Mouse (Mus musculus) myocyte (in vitro differentiated cells): ENCODE measurements around the gene Myo18a.

ENCODE experiments used
- CEBPB ChIP-seq: IDR thresholded peaks from 2 replicates; pipeline ENCODE4 v1.6.1; 2011; ENCODE audit warnings: mild to moderate bottlenecking, moderate library complexity; ENCODE audit not compliant: poor library complexity, insufficient read depth, severe bottlenecking
- E2F4 ChIP-seq: IDR thresholded peaks from one replicate; pipeline ENCODE4 v1.6.1; 2011; ENCODE audit warnings: mild to moderate bottlenecking, control low read depth, moderate library complexity; ENCODE audit not compliant: insufficient read depth
- MAX ChIP-seq: IDR thresholded peaks from one replicate; pipeline ENCODE4 v1.6.1; 2011; ENCODE audit warnings: low read depth, mild to moderate bottlenecking, control low read depth
- MYOD1 ChIP-seq, 3 experiments: IDR thresholded peaks; one replicate each; pipeline ENCODE4 v1.6.1; 2011; ENCODE audit warnings: control low read depth in 2 of 3, low read depth in 2 of 3, mild to moderate bottlenecking in 2 of 3, moderate library complexity in 1 of 3; ENCODE audit not compliant: insufficient read length in 2 of 3, control insufficient read depth in 1 of 3
- MYOG ChIP-seq, 3 experiments: IDR thresholded peaks; one replicate each; pipeline ENCODE4 v1.6.1; 2011; ENCODE audit warnings: control low read depth in 2 of 3, low read depth in 2 of 3, mild to moderate bottlenecking in 2 of 3; ENCODE audit not compliant: insufficient read length in 2 of 3, control insufficient read depth in 1 of 3, insufficient read depth in 1 of 3
- POLR2A ChIP-seq: IDR thresholded peaks from one replicate; pipeline ENCODE4 v1.6.1; 2011; ENCODE audit warnings: low read depth, mild to moderate bottlenecking, control low read depth, moderate library complexity; ENCODE audit not compliant: insufficient read length
- POLR2AphosphoS2 ChIP-seq: IDR thresholded peaks from one replicate; pipeline ENCODE4 v1.6.1; 2011; ENCODE audit warnings: low read depth, control low read depth; ENCODE audit not compliant: insufficient read length
- SRF ChIP-seq: IDR thresholded peaks from one replicate; pipeline ENCODE4 v1.6.1; 2011; ENCODE audit warnings: low read depth; ENCODE audit not compliant: control insufficient read depth, insufficient read length
- TCF12 ChIP-seq: IDR thresholded peaks from one replicate; pipeline ENCODE4 v1.6.1; 2011; ENCODE audit warnings: mild to moderate bottlenecking, control low read depth; ENCODE audit not compliant: poor library complexity, insufficient read depth, severe bottlenecking
- TCF3 ChIP-seq: IDR thresholded peaks from one replicate; pipeline ENCODE4 v1.6.1; 2011; ENCODE audit warnings: low read depth, control low read depth; ENCODE audit not compliant: insufficient read length
- USF1 ChIP-seq: IDR thresholded peaks from one replicate; pipeline ENCODE4 v1.6.1; 2011; ENCODE audit warnings: low read depth, mild to moderate bottlenecking, control low read depth, moderate library complexity

- no peak for TF ChIP-seq POLR2A
- TF ChIP-seq USF1, result no peak
- no peak for TF ChIP-seq MAX
- TF ChIP-seq MYOG (IDR thresholded peaks at IDR 0.05; ENCODE audit: control insufficient read depth in 1 of 3, insufficient read depth in 1 of 3, insufficient read length in 2 of 3, low read depth in 2 of 3), result no peak
- TF ChIP-seq SRF, result no peak
- no peak for TF ChIP-seq MYOD1 (IDR thresholded peaks at IDR 0.05; ENCODE audit: control insufficient read depth in 1 of 3, insufficient read length in 2 of 3, low read depth in 2 of 3)
- TF ChIP-seq POLR2AphosphoS2, result no peak
- no peak for TF ChIP-seq CEBPB
- no peak for TF ChIP-seq TCF12
- TF ChIP-seq E2F4, result no peak
- no peak for TF ChIP-seq TCF3
Measured at GRCm38 (mm10) chr11:77721389-77721788, 41.7 kb upstream of the Myo18a start.
